Mouse (Mus musculus) ES-E14 (cell line): Measurements from ENCODE around the gene Mphosph9. TPM values are rescaled to one million over a fixed set of nuclear protein-coding genes. Genes with fewer than 3 reads are reported as not detected.

Experiments used
- DNase-seq: peaks from one replicate; pipeline ENCODE4 v3.0.0-alpha.2; 2013; ENCODE audit warnings: low read depth, low spot score
- H3K27ac ChIP-seq: 2 replicates; pipeline ENCODE4 v1.5.1; 2012; ENCODE audit warnings: low read depth, mild to moderate bottlenecking, low read length, moderate library complexity, mixed read lengths; ENCODE audit not compliant: poor library complexity, insufficient read depth, severe bottlenecking
- H3K36me3 ChIP-seq: 2 replicates; pipeline ENCODE4 v1.6.1; 2012; ENCODE audit warnings: mild to moderate bottlenecking, low read length, moderate library complexity, mixed read lengths; ENCODE audit not compliant: control insufficient read depth, poor library complexity, insufficient read depth, severe bottlenecking
- H3K4me1 ChIP-seq, 2 experiments: fragments of 150-350 bp in 1 of 2; sonication (generic) in 1 of 2; 2 replicates each; pipeline ENCODE4 v1.6.1; 2012; ENCODE audit warnings: low read length in 2 of 2, mild to moderate bottlenecking in 1 of 2, mixed read lengths in 1 of 2; ENCODE audit not compliant: control insufficient read depth in 2 of 2, insufficient read depth in 2 of 2, poor library complexity in 1 of 2
- H3K4me3 ChIP-seq, 2 experiments: fragments of 150-350 bp in 1 of 2; sonication (generic) in 1 of 2; 2 replicates each; pipeline ENCODE4 v1.5.1; 2012; ENCODE audit warnings: low read length in 2 of 2, low read depth in 1 of 2, mild to moderate bottlenecking in 1 of 2, mixed read lengths in 1 of 2; ENCODE audit not compliant: insufficient read depth in 1 of 2, poor library complexity in 1 of 2, severe bottlenecking in 1 of 2
- H3K9ac ChIP-seq: 2 replicates; pipeline ENCODE4 v1.6.1; 2012; ENCODE audit warnings: low read depth, mild to moderate bottlenecking, low read length, mixed read lengths; ENCODE audit not compliant: poor library complexity, insufficient read depth, severe bottlenecking
- H3K9me3 ChIP-seq: fragments of 150-350 bp; sonication (generic); 2 replicates; pipeline ENCODE4 v1.6.1; 2012; ENCODE audit warnings: low read depth, mild to moderate bottlenecking, low read length; ENCODE audit not compliant: control insufficient read depth, insufficient read depth
- CHD2 ChIP-seq: IDR thresholded peaks from 2 replicates; pipeline ENCODE4 v1.6.1; 2014; ENCODE audit warnings: mild to moderate bottlenecking, low read depth, low read length, inconsistent platforms
- HCFC1 ChIP-seq: IDR thresholded peaks from 2 replicates; pipeline ENCODE4 v1.6.1; 2012; ENCODE audit warnings: low read length, inconsistent platforms, borderline replicate concordance; ENCODE audit not compliant: insufficient read depth
- MAFK ChIP-seq: IDR thresholded peaks from 2 replicates; pipeline ENCODE4 v1.6.1; 2014; ENCODE audit warnings: mild to moderate bottlenecking, low read depth, low read length, inconsistent platforms; ENCODE audit not compliant: insufficient read depth
- ZC3H11A ChIP-seq: IDR thresholded peaks from 2 replicates; pipeline ENCODE4 v1.6.1; 2012; ENCODE audit warnings: low read depth, mild to moderate bottlenecking, inconsistent platforms, low read length, borderline replicate concordance
- ZNF384 ChIP-seq: IDR thresholded peaks from 2 replicates; pipeline ENCODE4 v1.6.1; 2012; ENCODE audit warnings: low read depth, low read length, inconsistent platforms
- in situ Hi-C, 2 experiments: fragments of 600-800 bp; cut with MboI; formaldehyde crosslinking; loops; one replicate each; pipeline ENCODE4 v1.15.1; 2025; ENCODE audit warnings: low sequenced_read_pairs in 2 of 2, inconsistent platforms in 1 of 2; ENCODE audit not compliant: unreplicated experiment in 2 of 2
- total RNA-seq: library from RNA; depleted of rRNA; stranded (reverse); fragments of 300-350 nt; gene quantifications from 2 replicates; pipeline ENCODE4 v1.2.3, GENCODE M21; 2012

Mphosph9 gene
- total RNA-seq, 1 experiment: 15.8 TPM

GRCm38 (mm10) chr5:124267652-124268051 is 60.1 kb downstream of the Mphosph9 start:
- no peak overlapping the region for H3K4me3 ChIP-seq
- in situ Hi-C loops: no loop called here
- TF ChIP-seq ZC3H11A (no peak), ZNF384 (no peak)
- H3K9ac ChIP-seq: no peak overlapping the region
- peaks cover 9% of the 10 kb centered on the region for H3K36me3 ChIP-seq
- H3K9me3 ChIP-seq: peaks cover 15% of the 10 kb centered on the region
- H3K27ac ChIP-seq: no peak overlapping the region
- no peak for DNase-seq
- peaks cover 0 to 7% of the 10 kb centered on the region in 2 experiments; a peak in 2 of 4 replicates for H3K4me1 ChIP-seq

GRCm38 (mm10) chr5:124266821-124267220 is 61.0 kb downstream of the Mphosph9 start:
- no peak overlapping the region for H3K4me3 ChIP-seq
- peaks cover 9% of the 10 kb centered on the region for H3K36me3 ChIP-seq
- no peak for TF ChIP-seq HCFC1
- TF ChIP-seq ZNF384: no peak
- no peak for TF ChIP-seq ZC3H11A
- no peak for TF ChIP-seq CHD2
- no peak for TF ChIP-seq MAFK
- in situ Hi-C loops: no loop called here
- no peak overlapping the region for H3K27ac ChIP-seq
- DNase-seq: no peak
- H3K9ac ChIP-seq: no peak overlapping the region
- H3K4me1 ChIP-seq: peaks cover 0 to 7% of the 10 kb centered on the region in 2 experiments; a peak in 2 of 4 replicates
- peaks cover 15% of the 10 kb centered on the region for H3K9me3 ChIP-seq

GRCm38 (mm10) chr5:124263246-124263645 is 64.5 kb downstream of the Mphosph9 start:
- Histone ChIP-seq H3K9me3 (no peaks in the 10 kb centered on the region), H3K4me1 (peaks cover 0 to 7% of the 10 kb centered on the region in 2 experiments; a peak in 2 of 4 replicates), H3K27ac (no peak overlapping the region), H3K36me3 (peaks cover 4% of the 10 kb centered on the region), H3K9ac (no peak overlapping the region), H3K4me3 (no peak overlapping the region)
- no peak for TF ChIP-seq ZC3H11A
- TF ChIP-seq MAFK: no peak
- no peak for TF ChIP-seq CHD2
- TF ChIP-seq ZNF384: no peak
- no peak for TF ChIP-seq HCFC1
- in situ Hi-C loops: no loop called here
- no peak for DNase-seq

GRCm38 (mm10) chr5:124262090-124262489 is 65.7 kb downstream of the Mphosph9 start:
- peaks cover 11% of the 10 kb centered on the region for H3K36me3 ChIP-seq
- in situ Hi-C loops: no loop called here
- DNase-seq: no peak

GRCm38 (mm10) chr5:124259133-124259532 is 68.6 kb downstream of the Mphosph9 start:
- Histone ChIP-seq H3K9ac (no peak overlapping the region), H3K36me3 (peaks cover 14% of the 10 kb centered on the region), H3K9me3 (no peaks in the 10 kb centered on the region), H3K4me1 (peaks cover 0 to 7% of the 10 kb centered on the region in 2 experiments; a peak in 2 of 4 replicates), H3K27ac (no peak overlapping the region), H3K4me3 (no peak overlapping the region)
- no peak for DNase-seq
- in situ Hi-C loops: no loop called here
- TF ChIP-seq MAFK: no peak
- no peak for TF ChIP-seq HCFC1
- TF ChIP-seq ZNF384: no peak
- no peak for TF ChIP-seq CHD2
- TF ChIP-seq ZC3H11A: no peak

More at GRCm38 (mm10) chr5:124262090-124262489, 65.7 kb downstream of the Mphosph9 start:
- Histone ChIP-seq H3K9ac (no peak overlapping the region), H3K4me3 (no peak overlapping the region), H3K4me1 (peaks cover 0 to 7% of the 10 kb centered on the region in 2 experiments; a peak in 2 of 4 replicates), H3K9me3 (no peaks in the 10 kb centered on the region), H3K27ac (no peak overlapping the region)
- no peak for TF ChIP-seq CHD2
- no peak for TF ChIP-seq ZC3H11A
- no peak for TF ChIP-seq MAFK
- TF ChIP-seq ZNF384: no peak
- TF ChIP-seq HCFC1: no peak
